Mouse (Mus musculus): Measurements from ENCODE around the gene Xndc1.

GRCm38 (mm10) chr7:102076714-102077296 lies 11.5 kb downstream of the Xndc1 start:
- no peak for TF ChIP-seq POLR2A (IDR thresholded peaks at IDR 0.05; ENCODE audit: control insufficient read depth, low read depth, low read length)
- peak; percentile 45; the same call in 1 of the 2 replicates for TF ChIP-seq CTCF (IDR thresholded peaks at IDR 0.05; ENCODE audit: control insufficient read depth, insufficient read depth, insufficient replicate concordance, low read depth, low read length)

Data from testis, adult 2 months (tissue).